Mouse (Mus musculus): Measurements from ENCODE around the gene Shb. TPM values are rescaled to one million over a fixed set of nuclear protein-coding genes. Genes with fewer than 3 reads are reported as not detected.

Gene Shb
- polyA plus RNA-seq, 1 experiment from 2014 or later = 3.1 TPM

GRCm38 (mm10) chr4:45545851-45546250 lies 13.6 kb upstream of the Shb start:
- Histone ChIP-seq H3K4me1 (ENCODE audit: insufficient read depth, low read length) (no peaks in the 10 kb centered on the region), H3K27me3 (ENCODE audit: insufficient read depth, low read length) (no peaks in the 10 kb centered on the region), H3K36me3 (ENCODE audit: insufficient read depth, low read length) (no peaks in the 10 kb centered on the region), H3K4me2 (replicated peaks; ENCODE audit: low read depth, low read length) (no peak overlapping the region), H3K9ac (replicated peaks; ENCODE audit: low read length) (no peak overlapping the region), H3K4me3 (ENCODE audit: low read length) (no peak overlapping the region), H3K9me3 (ENCODE audit: low read length) (peaks cover 4% of the 10 kb centered on the region; the same call in 1 of the 2 replicates), H3K27ac (ENCODE audit: low read length) (no peak overlapping the region)
- WGBS = 59% methylated on average over 8 of the region's 8 CpGs
- no peak for ATAC-seq (ENCODE audit: low FRiP score, low TSS enrichment)

DNA sequence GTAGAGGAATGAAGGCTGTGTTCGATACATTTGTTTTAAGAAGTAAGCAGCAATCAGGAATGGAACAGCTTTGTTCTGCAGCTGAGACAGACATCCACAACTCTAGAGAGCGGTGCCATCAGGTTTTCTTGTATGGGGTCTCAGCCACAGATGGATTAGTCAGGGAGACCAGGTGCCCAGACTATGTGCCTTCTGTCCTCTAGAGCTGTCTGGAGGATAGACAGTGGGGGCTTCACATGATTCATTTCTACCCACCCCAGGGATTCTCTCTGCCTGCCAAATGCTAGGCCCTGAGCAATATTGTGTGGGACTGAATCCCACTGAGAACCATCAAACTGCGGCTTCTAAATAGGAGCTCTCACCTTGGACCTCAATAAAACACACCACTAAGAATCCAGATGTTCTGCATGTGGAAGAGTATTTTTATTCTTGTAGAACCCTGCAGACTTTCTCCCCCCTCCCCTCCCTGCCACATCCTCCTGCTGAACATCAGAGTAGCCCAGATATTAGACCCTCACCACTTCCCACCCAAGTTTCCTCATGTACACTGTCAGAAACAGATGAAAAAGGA lies 11.3 kb upstream of the Shb start:
- no peak overlapping the region for H3K4me3 ChIP-seq (ENCODE audit: low read length)
- WGBS = 84% methylated on average over 3 of the region's 3 CpGs
- no peak overlapping the region for H3K4me2 ChIP-seq (replicated peaks; ENCODE audit: low read depth, low read length)
- H3K27ac ChIP-seq (ENCODE audit: low read length) = no peak overlapping the region
- peaks cover 4% of the 10 kb centered on the region; the same call in 1 of the 2 replicates for H3K9me3 ChIP-seq (ENCODE audit: low read length)
- H3K36me3 ChIP-seq (ENCODE audit: insufficient read depth, low read length) = no peaks in the 10 kb centered on the region
- ATAC-seq (ENCODE audit: low FRiP score, low TSS enrichment) = no peak
- no peaks in the 10 kb centered on the region for H3K27me3 ChIP-seq (ENCODE audit: insufficient read depth, low read length)
- no peak overlapping the region for H3K9ac ChIP-seq (replicated peaks; ENCODE audit: low read length)
- H3K4me1 ChIP-seq (ENCODE audit: insufficient read depth, low read length) = no peaks in the 10 kb centered on the region

DNA sequence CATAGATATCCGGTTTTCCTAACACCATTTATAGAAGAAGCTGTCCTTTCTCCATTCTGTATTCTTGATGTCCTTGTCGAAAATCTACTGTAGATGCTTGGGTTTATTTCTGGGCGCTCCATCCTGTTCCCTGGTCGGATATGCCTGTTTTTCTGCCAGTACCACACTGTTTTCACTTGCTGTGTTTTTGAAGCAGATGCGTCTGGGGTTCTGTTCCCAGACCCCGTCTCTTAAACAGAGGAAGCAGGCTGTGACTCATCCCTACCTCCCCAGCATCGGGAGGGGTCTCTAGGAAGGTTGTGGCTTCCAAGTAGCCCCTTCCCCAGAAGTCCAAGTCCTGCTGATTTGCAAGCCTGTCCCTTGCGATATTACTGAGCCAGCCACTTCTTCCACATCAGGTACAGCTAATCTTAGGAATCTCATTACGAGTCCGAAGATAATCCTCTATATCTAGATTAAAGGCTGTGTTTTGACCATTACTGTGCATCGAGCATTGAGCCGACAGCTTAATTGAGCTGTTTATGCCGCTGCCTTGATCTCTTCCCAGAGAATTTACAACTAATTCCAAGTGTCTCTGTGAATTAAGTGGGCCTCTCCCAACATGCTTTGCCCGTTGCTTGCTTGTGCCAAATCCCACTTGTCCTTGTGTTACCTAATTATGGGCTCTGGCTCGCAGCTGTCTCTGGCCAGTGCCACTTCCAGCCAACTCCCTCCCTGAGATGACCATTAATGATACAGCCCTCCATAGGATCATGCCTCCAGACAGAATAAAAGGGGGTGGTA lies 8.1 kb upstream of the Shb start:
- H3K27ac ChIP-seq (ENCODE audit: low read length) = no peak overlapping the region
- peaks cover 8% of the 10 kb centered on the region; the same call in 1 of the 2 replicates for H3K4me1 ChIP-seq (ENCODE audit: insufficient read depth, low read length)
- WGBS = 47% methylated on average over 15 of the region's 15 CpGs
- H3K27me3 ChIP-seq (ENCODE audit: insufficient read depth, low read length) = no peaks in the 10 kb centered on the region
- no peak overlapping the region for H3K4me2 ChIP-seq (replicated peaks; ENCODE audit: low read depth, low read length)
- H3K9me3 ChIP-seq (ENCODE audit: low read length) = peaks cover 4% of the 10 kb centered on the region; the same call in 1 of the 2 replicates
- H3K36me3 ChIP-seq (ENCODE audit: insufficient read depth, low read length) = no peaks in the 10 kb centered on the region
- no peak overlapping the region for H3K4me3 ChIP-seq (ENCODE audit: low read length)
- ATAC-seq (ENCODE audit: low FRiP score, low TSS enrichment) = no peak
- H3K9ac ChIP-seq (replicated peaks; ENCODE audit: low read length) = no peak overlapping the region

GRCm38 (mm10) chr4:45539187-45539586 lies 6.9 kb upstream of the Shb start:
- H3K9ac ChIP-seq (replicated peaks; ENCODE audit: low read length) = no peak overlapping the region
- H3K4me2 ChIP-seq (replicated peaks; ENCODE audit: low read depth, low read length) = no peak overlapping the region
- peaks cover 9% of the 10 kb centered on the region; the same call in 1 of the 2 replicates for H3K4me1 ChIP-seq (ENCODE audit: insufficient read depth, low read length)
- H3K36me3 ChIP-seq (ENCODE audit: insufficient read depth, low read length) = no peaks in the 10 kb centered on the region
- no peak overlapping the region for H3K4me3 ChIP-seq (ENCODE audit: low read length)
- no peaks in the 10 kb centered on the region for H3K9me3 ChIP-seq (ENCODE audit: low read length)
- no peak for ATAC-seq (ENCODE audit: low FRiP score, low TSS enrichment)
- no peak overlapping the region for H3K27ac ChIP-seq (ENCODE audit: low read length)
- H3K27me3 ChIP-seq (ENCODE audit: insufficient read depth, low read length) = no peaks in the 10 kb centered on the region

GRCm38 (mm10) chr4:45533436-45533940 lies 1.2 kb upstream of the Shb start:
- Histone ChIP-seq H3K4me3 (ENCODE audit: low read length) (no peak overlapping the region), H3K36me3 (ENCODE audit: insufficient read depth, low read length) (no peaks in the 10 kb centered on the region), H3K9ac (replicated peaks; ENCODE audit: low read length) (no peak overlapping the region), H3K27ac (ENCODE audit: low read length) (no peak overlapping the region), H3K4me1 (ENCODE audit: insufficient read depth, low read length) (peaks cover 34% of the 10 kb centered on the region), H3K4me2 (replicated peaks; ENCODE audit: low read depth, low read length) (no peak overlapping the region), H3K9me3 (ENCODE audit: low read length) (no peaks in the 10 kb centered on the region), H3K27me3 (ENCODE audit: insufficient read depth, low read length) (no peaks in the 10 kb centered on the region)
- 64% methylated on average over 1 of the region's 1 CpGs for WGBS
- no peak for ATAC-seq (ENCODE audit: low FRiP score, low TSS enrichment)

DNA sequence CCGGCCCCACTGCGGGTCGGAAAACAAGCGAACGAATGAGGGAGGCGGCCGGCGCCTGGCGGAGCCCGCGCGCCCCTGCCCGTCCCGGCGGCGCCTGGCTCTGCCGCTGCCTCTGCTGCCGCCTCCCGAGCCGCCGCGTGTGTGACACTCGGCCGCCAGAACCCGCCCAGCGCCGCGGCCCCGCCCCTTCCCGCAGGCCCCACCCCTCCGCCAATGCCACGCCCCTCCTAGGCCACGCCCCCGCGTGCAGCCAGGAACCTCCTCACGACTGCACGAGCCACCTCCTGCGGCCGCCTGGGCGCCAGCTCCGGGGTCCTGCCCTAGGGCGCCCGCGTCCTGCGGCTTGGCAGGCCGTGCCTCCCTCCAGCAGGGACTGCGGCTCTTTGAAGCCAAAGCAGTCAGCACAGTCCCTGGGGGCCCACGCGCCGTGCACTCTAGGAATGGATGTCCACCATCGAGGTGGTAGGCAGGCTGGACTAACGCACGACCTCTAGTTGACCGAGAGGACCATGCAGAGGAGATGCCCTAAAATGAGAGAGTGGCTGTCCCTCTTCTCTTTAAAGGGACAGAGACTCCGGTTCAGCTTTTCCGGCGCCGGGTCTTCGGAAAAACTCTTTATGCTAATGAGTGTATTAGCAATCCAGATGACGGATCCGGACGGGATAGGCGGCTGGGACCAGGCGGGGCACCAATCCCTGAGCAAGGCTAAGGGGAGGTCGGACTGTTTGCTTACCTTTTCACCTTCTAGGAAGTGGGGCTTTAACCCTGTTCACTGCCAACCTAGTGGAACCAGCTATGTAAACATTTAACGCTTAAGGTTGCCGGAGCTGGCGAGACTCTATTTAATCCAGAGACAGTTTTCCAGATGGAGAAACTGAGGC lies 1.4 kb downstream of the Shb start:
- Histone ChIP-seq H3K4me1 (ENCODE audit: insufficient read depth, low read length) (peaks cover 46% of the 10 kb centered on the region), H3K36me3 (ENCODE audit: insufficient read depth, low read length) (0 out of 2 replicates have a peak, but pooled peaks cover 3% of the 10 kb centered on the region), H3K9me3 (ENCODE audit: low read length) (no peaks in the 10 kb centered on the region), H3K4me2 (replicated peaks; ENCODE audit: low read depth, low read length) (peak overlapping the region; percentile 94), H3K4me3 (ENCODE audit: low read length) (peak overlapping the region; percentile 76), H3K27me3 (ENCODE audit: insufficient read depth, low read length) (no peaks in the 10 kb centered on the region), H3K9ac (replicated peaks; ENCODE audit: low read length) (peak overlapping the region; percentile 89), H3K27ac (ENCODE audit: low read length) (peak overlapping the region; percentile 99)
- under 1% methylated on average over 42 of the region's 68 CpGs for WGBS
- peak; percentile 93 for ATAC-seq (ENCODE audit: low FRiP score, low TSS enrichment)

DNA sequence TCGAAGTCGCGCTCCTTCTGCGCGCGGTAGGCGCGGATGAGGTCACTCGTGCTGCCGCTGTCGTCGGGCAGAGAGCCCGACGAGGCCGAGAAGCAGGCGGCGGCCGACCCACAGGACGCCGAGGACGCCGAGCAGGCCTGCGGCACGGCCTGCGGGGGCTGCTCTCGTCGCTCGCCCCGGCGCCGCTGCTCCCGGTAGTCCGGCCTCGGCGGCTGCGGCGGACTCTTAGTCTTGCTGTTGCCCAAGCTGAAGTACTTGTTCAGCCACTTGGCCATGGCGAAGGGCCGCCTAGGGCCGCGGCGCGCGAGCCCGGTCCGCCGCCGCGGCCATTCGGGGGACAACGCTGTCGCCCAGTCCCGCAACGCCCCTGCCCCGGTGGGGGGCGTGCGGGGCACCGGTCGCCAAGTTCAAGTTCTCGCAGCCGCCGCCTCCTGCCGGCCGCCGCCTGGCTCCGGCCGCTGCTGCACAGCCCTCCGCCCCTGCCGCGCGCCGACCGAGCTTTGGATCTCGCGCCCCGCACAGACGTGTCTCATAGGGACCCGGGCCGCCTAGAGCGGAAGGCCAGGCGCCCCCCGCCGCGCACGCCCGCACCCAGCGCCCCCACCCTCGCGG lies 2.2 kb downstream of the Shb start:
- H3K4me3 ChIP-seq (ENCODE audit: low read length) = peak overlapping the region; percentile 76
- H3K4me2 ChIP-seq (replicated peaks; ENCODE audit: low read depth, low read length) = peak overlapping the region; percentile 94
- H3K4me1 ChIP-seq (ENCODE audit: insufficient read depth, low read length) = peaks cover 40% of the 10 kb centered on the region
- no peaks in the 10 kb centered on the region for H3K27me3 ChIP-seq (ENCODE audit: insufficient read depth, low read length)
- no peaks in the 10 kb centered on the region for H3K9me3 ChIP-seq (ENCODE audit: low read length)
- ATAC-seq (ENCODE audit: low FRiP score, low TSS enrichment) = peak; percentile 66
- peak overlapping the region; percentile 89 for H3K9ac ChIP-seq (replicated peaks; ENCODE audit: low read length)
- under 1% methylated on average over 86 of the region's 89 CpGs for WGBS
- H3K27ac ChIP-seq (ENCODE audit: low read length) = peak overlapping the region; percentile 99
- 0 out of 2 replicates have a peak, but pooled peaks cover 3% of the 10 kb centered on the region for H3K36me3 ChIP-seq (ENCODE audit: insufficient read depth, low read length)

GRCm38 (mm10) chr4:45529201-45529985 lies 2.9 kb downstream of the Shb start:
- ATAC-seq (ENCODE audit: low FRiP score, low TSS enrichment) = no peak
- WGBS = under 1% methylated on average over 69 of the region's 71 CpGs

More at GRCm38 (mm10) chr4:45529201-45529985, 2.9 kb downstream of the Shb start:
- H3K4me2 ChIP-seq (replicated peaks; ENCODE audit: low read depth, low read length) = peak overlapping the region; percentile 94
- peaks cover 5% of the 10 kb centered on the region for H3K36me3 ChIP-seq (ENCODE audit: insufficient read depth, low read length)
- no peaks in the 10 kb centered on the region for H3K27me3 ChIP-seq (ENCODE audit: insufficient read depth, low read length)
- peaks cover 40% of the 10 kb centered on the region for H3K4me1 ChIP-seq (ENCODE audit: insufficient read depth, low read length)
- H3K9me3 ChIP-seq (ENCODE audit: low read length) = no peaks in the 10 kb centered on the region
- H3K9ac ChIP-seq (replicated peaks; ENCODE audit: low read length) = peak overlapping the region; percentile 89
- H3K4me3 ChIP-seq (ENCODE audit: low read length) = peak overlapping the region; percentile 76
- peak overlapping the region; percentile 99; the same call in 1 of the 2 replicates for H3K27ac ChIP-seq (ENCODE audit: low read length)

Data from kidney, embryonic 16.5 days (tissue).